Mouse (Mus musculus) heart, postnatal 0 days (tissue): Measurements from ENCODE around the gene Acad12. TPM values are rescaled to one million over a fixed set of nuclear protein-coding genes. Genes with fewer than 3 reads are reported as not detected.

Experiments used
- ATAC-seq: fragments of 200-750 bp; cut with Nextera tagmentation; 2 replicates; pipeline ENCODE4 v1.8.0; 2017; ENCODE audit warnings: low read depth, moderate number of reproducible peaks, moderate library complexity; ENCODE audit not compliant: insufficient read depth
- DNase-seq: peaks from one replicate; pipeline ENCODE4 v3.0.0-alpha.2; 2016; ENCODE audit warnings: low spot score
- H3K27ac ChIP-seq: fragments of 300-500 bp; sonication (generic); 2 replicates; pipeline ENCODE4 v1.5.1; 2014; ENCODE audit warnings: low read depth, mild to moderate bottlenecking
- H3K27me3 ChIP-seq: fragments of 300-500 bp; sonication (generic); 2 replicates; pipeline ENCODE4 v1.6.1; 2014; ENCODE audit warnings: low read length, mixed read lengths; ENCODE audit not compliant: control insufficient read depth, insufficient read depth
- H3K36me3 ChIP-seq: fragments of 300-500 bp; sonication (generic); replicated peaks from 2 replicates; pipeline ENCODE4 v1.6.1; 2014; ENCODE audit warnings: low read length, mixed read lengths; ENCODE audit not compliant: control insufficient read depth, insufficient read depth
- H3K4me1 ChIP-seq: fragments of 300-500 bp; sonication (generic); 2 replicates; pipeline ENCODE4 v1.6.1; 2014; ENCODE audit warnings: antibody characterized with exemption; ENCODE audit not compliant: control insufficient read depth, insufficient read depth
- H3K4me2 ChIP-seq: fragments of 300-500 bp; sonication (generic); 2 replicates; pipeline ENCODE4 v1.6.1; 2014; ENCODE audit warnings: low read depth, mild to moderate bottlenecking, low read length, moderate library complexity
- H3K4me3 ChIP-seq: fragments of 300-500 bp; sonication (generic); 2 replicates; pipeline ENCODE4 v1.5.1; 2014; ENCODE audit warnings: low read depth, low read length
- H3K9ac ChIP-seq: fragments of 300-500 bp; sonication (generic); replicated peaks from 2 replicates; pipeline ENCODE4 v1.6.1; 2014; ENCODE audit warnings: low read depth, low read length, mixed read lengths
- H3K9me3 ChIP-seq: fragments of 300-500 bp; sonication (generic); replicated peaks from 2 replicates; pipeline ENCODE4 v1.6.1; 2016; ENCODE audit warnings: low read length; ENCODE audit not compliant: control insufficient read depth
- CTCF ChIP-seq: IDR thresholded peaks from 2 replicates; pipeline ENCODE4 v1.5.1; 2016; ENCODE audit warnings: antibody characterized with exemption, control low read depth, low read depth
- EP300 ChIP-seq: IDR thresholded peaks from 2 replicates; pipeline ENCODE4 v1.6.1; 2016; ENCODE audit warnings: antibody characterized with exemption, low read depth
- WGBS: fragments of 180-500 bp; shearing (Covaris S2); extraction: QIAGEN DNeasy Blood & Tissue Kit; methylation state at CpG from one replicate; pipeline ENCODE4 v1.1.7; 2014; 5-methylcytosine and 5-hydroxymethylcytosine counted together
- polyA plus RNA-seq: library from polyadenylated mRNA; unstranded; fragments of >200 nt; fragmentation: Nextera tagmentation; extraction: Ambion mirVana; gene quantifications from 2 replicates; pipeline ENCODE4 v1.2.1, GENCODE M21; 2015
- total RNA-seq: library from RNA; depleted of rRNA; stranded (reverse); fragments of >200 nt; gene quantifications from 2 replicates; pipeline ENCODE4 v1.2.3, GENCODE M21; 2014; ENCODE audit warnings: low replicate concordance

Acad12 gene
- total and polyA plus RNA-seq, 2 experiments from 2014 or later: 6.9 to 12.3 TPM

DNA sequence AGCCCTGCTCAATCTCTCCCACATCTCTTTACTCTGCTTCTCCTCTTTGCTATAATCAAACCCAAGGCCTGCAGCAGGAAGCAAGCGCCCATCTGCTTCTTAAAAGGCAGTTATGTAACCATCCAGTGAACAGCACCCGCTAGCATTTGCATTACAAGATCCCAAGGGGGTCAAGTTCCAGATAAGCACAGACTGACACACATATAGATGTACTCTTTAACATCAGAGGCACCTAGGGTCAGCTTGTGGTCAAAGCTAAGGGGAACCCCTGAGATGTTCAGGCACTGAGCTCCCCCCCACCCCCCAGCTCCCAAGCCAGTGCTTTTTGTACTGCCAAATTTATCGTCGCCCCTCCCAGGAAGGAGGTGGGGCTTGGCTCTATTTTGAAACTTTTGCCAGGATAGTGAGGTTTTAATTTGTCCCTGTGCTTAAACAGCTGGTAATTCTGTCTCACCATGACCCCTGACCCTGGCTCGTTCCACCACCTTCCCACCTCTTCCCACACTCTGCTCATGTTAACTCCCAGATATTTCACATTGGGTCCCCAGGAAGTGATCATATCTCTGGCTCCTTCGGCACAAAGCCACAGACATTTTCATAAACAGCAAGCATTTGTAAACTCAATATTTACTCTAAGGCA, 32.2 kb downstream of the Acad12 start:
- Histone ChIP-seq H3K4me3 (no peak overlapping the region), H3K9ac (no peak overlapping the region), H3K36me3 (no peaks in the 10 kb centered on the region), H3K9me3 (no peaks in the 10 kb centered on the region), H3K27ac (no peak overlapping the region), H3K27me3 (no peaks in the 10 kb centered on the region; the same call in 1 of the 2 replicates), H3K4me1 (peaks cover 10% of the 10 kb centered on the region; the same call in 1 of the 2 replicates), H3K4me2 (peak overlapping the region; percentile 27; the same call in 1 of the 2 replicates)
- no peak for ATAC-seq
- TF ChIP-seq CTCF: no peak
- no peak for TF ChIP-seq EP300
- DNase-seq: no peak
- 49% methylated on average over 6 of the region's 6 CpGs for WGBS

DNA sequence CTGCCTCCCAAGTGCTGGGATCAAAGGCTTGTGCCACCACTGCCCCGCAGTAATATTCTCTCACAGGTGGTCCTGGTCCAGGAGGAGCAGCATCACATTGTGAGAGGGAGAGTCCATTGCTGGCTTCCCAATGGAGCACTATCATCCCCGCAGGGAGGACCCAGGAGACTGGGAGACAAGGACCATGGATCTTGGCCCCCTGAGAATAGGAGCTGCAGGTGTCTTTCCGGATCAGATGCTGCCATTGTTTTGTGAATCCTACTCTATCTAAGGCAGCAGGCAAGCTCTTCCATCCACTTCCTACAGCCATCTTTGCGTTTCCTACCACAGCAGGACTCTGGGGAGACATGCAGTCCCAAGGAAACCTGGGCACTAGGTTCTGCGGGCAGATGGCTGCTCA, 33.0 kb downstream of the Acad12 start:
- Histone ChIP-seq H3K27me3 (no peaks in the 10 kb centered on the region), H3K36me3 (no peaks in the 10 kb centered on the region), H3K4me3 (no peak overlapping the region), H3K9ac (no peak overlapping the region), H3K4me2 (no peak overlapping the region), H3K4me1 (peaks cover 10% of the 10 kb centered on the region; the same call in 1 of the 2 replicates), H3K9me3 (no peaks in the 10 kb centered on the region), H3K27ac (no peak overlapping the region)
- WGBS: 82% methylated on average over 5 of the region's 5 CpGs
- DNase-seq: no peak
- TF ChIP-seq CTCF (no peak), EP300 (no peak)
- no peak for ATAC-seq

DNA sequence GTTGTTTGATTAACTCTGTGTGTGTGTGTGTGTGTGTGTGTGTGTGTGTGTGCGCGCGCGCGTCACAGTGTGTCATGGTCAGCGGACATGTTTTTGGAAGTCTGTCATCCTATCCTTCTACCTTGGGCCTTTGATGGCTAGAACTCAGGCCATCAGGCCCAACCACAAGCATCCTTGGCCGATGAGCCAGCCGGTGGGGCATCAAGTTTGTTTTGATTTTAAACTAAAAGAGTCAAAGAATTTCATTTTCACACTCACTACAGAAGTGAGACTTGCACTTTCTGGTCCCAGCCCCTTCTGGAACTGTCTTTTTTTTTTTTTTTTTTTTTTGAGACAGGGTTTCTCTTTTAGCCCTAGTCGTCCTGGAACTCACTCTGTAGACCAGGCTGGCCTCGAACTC, 33.7 kb downstream of the Acad12 start:
- no peak overlapping the region for H3K27ac ChIP-seq
- TF ChIP-seq CTCF: no peak
- TF ChIP-seq EP300: no peak
- peaks cover 10% of the 10 kb centered on the region; the same call in 1 of the 2 replicates for H3K4me1 ChIP-seq
- DNase-seq (no peak), ATAC-seq (no peak)
- no peak overlapping the region for H3K4me2 ChIP-seq
- 92% methylated on average over 10 of the region's 10 CpGs for WGBS
- H3K9ac ChIP-seq: no peak overlapping the region
- no peaks in the 10 kb centered on the region for H3K9me3 ChIP-seq
- no peak overlapping the region for H3K4me3 ChIP-seq
- 0 out of 2 replicates have a peak, but pooled peaks cover 5% of the 10 kb centered on the region for H3K36me3 ChIP-seq
- no peaks in the 10 kb centered on the region for H3K27me3 ChIP-seq

DNA sequence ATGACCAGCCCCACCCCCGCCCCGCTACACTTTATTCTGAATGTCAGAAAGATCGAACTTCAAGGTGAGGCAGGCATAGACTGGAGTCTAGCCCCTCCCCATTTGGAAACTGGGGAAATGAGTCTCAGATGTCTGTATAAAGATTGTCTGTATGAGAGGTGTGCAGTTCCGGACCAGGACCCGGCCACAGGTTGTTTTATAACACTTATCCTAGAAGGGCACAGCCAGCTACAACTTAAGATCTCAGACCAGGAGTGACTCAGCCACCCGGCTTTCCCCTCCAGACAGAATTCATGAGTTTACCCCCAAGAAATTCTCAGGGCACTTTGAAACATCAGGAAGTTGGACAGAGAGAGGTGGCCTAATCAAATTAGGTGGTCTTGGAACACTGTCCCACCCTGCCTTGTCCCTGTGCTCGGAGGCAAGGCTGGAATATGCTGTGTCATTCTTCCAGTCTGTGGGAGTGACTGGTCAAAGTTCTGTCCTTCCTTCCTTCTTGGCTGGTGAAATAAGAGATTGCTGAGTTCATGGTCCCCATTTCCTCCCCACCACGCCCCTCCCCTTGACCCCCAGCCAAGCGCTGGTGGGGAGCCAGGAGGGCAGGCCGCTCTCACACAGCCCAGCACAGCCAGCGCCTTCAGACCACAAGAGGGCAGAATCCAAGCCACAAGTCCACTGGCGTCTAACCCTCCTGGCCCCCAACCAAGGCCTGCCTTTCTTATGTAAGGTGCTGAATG, 34.8 kb downstream of the Acad12 start:
- DNase-seq (peak; percentile 82), ATAC-seq (peak; percentile 87)
- H3K27ac ChIP-seq: peak overlapping the region; percentile 10; the same call in 1 of the 2 replicates
- peaks cover 13% of the 10 kb centered on the region; the same call in 1 of the 2 replicates for H3K36me3 ChIP-seq
- H3K27me3 ChIP-seq: no peaks in the 10 kb centered on the region
- no peaks in the 10 kb centered on the region for H3K9me3 ChIP-seq
- no peak overlapping the region for H3K4me3 ChIP-seq
- peaks cover 10% of the 10 kb centered on the region; the same call in 1 of the 2 replicates for H3K4me1 ChIP-seq
- no peak overlapping the region for H3K4me2 ChIP-seq
- no peak overlapping the region for H3K9ac ChIP-seq
- 50% methylated on average over 12 of the region's 12 CpGs for WGBS
- no peak for TF ChIP-seq EP300
- peak; percentile 81 for TF ChIP-seq CTCF

DNA sequence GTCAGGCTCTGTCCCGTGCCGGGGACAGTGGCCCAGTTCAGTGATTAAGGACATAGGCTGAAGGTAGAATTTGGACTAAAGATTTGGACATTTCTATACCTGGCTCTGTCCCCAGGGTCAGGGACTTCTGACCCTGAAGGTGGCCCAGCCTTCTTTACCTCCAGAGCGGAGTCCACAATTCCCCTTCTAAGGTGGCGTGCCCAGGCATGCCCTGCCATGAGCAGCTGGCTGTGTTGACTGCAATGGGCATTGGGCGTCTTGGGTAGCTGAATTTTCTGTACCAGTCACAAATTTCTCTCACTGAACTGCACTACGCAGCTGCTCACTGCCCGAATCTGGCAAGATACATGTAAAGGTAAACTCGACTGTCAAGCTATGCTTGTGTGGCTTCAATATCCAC, 36.8 kb downstream of the Acad12 start:
- peaks cover 10% of the 10 kb centered on the region; the same call in 1 of the 2 replicates for H3K4me1 ChIP-seq
- ATAC-seq (no peak), DNase-seq (no peak)
- no peak overlapping the region for H3K27ac ChIP-seq
- 88% methylated on average over 8 of the region's 8 CpGs for WGBS
- no peaks in the 10 kb centered on the region for H3K9me3 ChIP-seq
- no peak overlapping the region for H3K9ac ChIP-seq
- no peak overlapping the region for H3K4me3 ChIP-seq
- peaks cover 15% of the 10 kb centered on the region; the same call in 1 of the 2 replicates for H3K36me3 ChIP-seq
- H3K27me3 ChIP-seq: no peaks in the 10 kb centered on the region
- TF ChIP-seq EP300: no peak
- no peak for TF ChIP-seq CTCF
- no peak overlapping the region for H3K4me2 ChIP-seq
